Mouse (Mus musculus) CH12.LX (cell line): ENCODE measurements around the gene Fgfr2.

Experiments used
- CTCF ChIP-seq, 2 experiments: IDR thresholded peaks in 1 of 2; conservative IDR thresholded peaks in 1 of 2; 2 replicates each; pipeline ENCODE4 v1.5.1; 2011 to 2012; ENCODE audit warnings: low read depth in 2 of 2, low read length in 2 of 2, improper control_type of control experiment in 1 of 2, inconsistent platforms in 1 of 2, mild to moderate bottlenecking in 1 of 2, moderate library complexity in 1 of 2
- EP300 ChIP-seq: IDR thresholded peaks from 2 replicates; pipeline ENCODE4 v1.6.1; 2011; ENCODE audit warnings: low read length, improper control_type of control experiment
- NELFE ChIP-seq: IDR thresholded peaks from 2 replicates; pipeline ENCODE4 v1.6.1; 2011; ENCODE audit warnings: low read depth, low read length, improper control_type of control experiment
- POLR2A ChIP-seq: IDR thresholded peaks from 2 replicates; pipeline ENCODE4 v1.6.1; 2011; ENCODE audit warnings: low read depth, mild to moderate bottlenecking, improper control_type of control experiment, low read length
- UBTF ChIP-seq: IDR thresholded peaks from 2 replicates; pipeline ENCODE4 v1.6.1; 2012; ENCODE audit warnings: low read depth, mild to moderate bottlenecking, inconsistent platforms, low read length, improper control_type of control experiment, moderate library complexity
- USF1 ChIP-seq: IDR thresholded peaks from 2 replicates; pipeline ENCODE4 v1.6.1; 2014; ENCODE audit warnings: low read depth, mild to moderate bottlenecking, inconsistent platforms, low read length, improper control_type of control experiment
- USF2 ChIP-seq: conservative IDR thresholded peaks from 2 replicates; pipeline ENCODE4 v1.6.1; 2011; ENCODE audit warnings: low read depth, low read length, improper control_type of control experiment

- TF ChIP-seq USF1 (no peak), UBTF (no peak), NELFE (no peak), POLR2A (no peak), CTCF (conservative IDR thresholded peaks at IDR 0.05 in 1 of 2, IDR thresholded peaks at IDR 0.05 in 1 of 2; ENCODE audit: low read depth in 2 of 2, low read length in 2 of 2) (no peak), EP300 (no peak), USF2 (no peak)
Measured at GRCm38 (mm10) chr7:131582178-131582577, 1541.0 kb downstream of the Fgfr2 start.
